7 mouse cellular contexts compared by ENCODE assay signal in genomic region chr8:61539828-61540500, GRCm38 (mm10). TPM values are rescaled to one million over a fixed set of nuclear protein-coding genes. Genes with fewer than 3 reads are reported as not detected.
DNase-seq lines count a peak whose midpoint lies in the region; ATAC-seq lines count a peak whose summit lies in the region.

No protein-coding gene starts in this region.

- H3K9me3 ChIP-seq in intestine, embryonic 14.5 days (ENCODE audit: control insufficient read depth, low read length) = no peaks in the 10 kb centered on the region
- no peaks in the 10 kb centered on the region for H3K9me3 ChIP-seq in midbrain, embryonic 11.5 days (ENCODE audit: control insufficient read depth, low read length)

- peaks cover 8% of the 10 kb centered on the region; the same call in 1 of the 2 replicates for H3K4me1 ChIP-seq in intestine, embryonic 14.5 days (replicated peaks; ENCODE audit: control insufficient read depth, insufficient read depth, low read length)
- H3K4me1 ChIP-seq in midbrain, embryonic 11.5 days (ENCODE audit: control insufficient read depth, insufficient read depth, low read length) = no peaks in the 10 kb centered on the region

- no peak overlapping the region for H3K9ac ChIP-seq in intestine, embryonic 14.5 days (ENCODE audit: low read length)
- no peak overlapping the region for H3K9ac ChIP-seq in midbrain, embryonic 11.5 days (ENCODE audit: low read length)

- peaks cover 58% of the 10 kb centered on the region for H3K36me3 ChIP-seq in intestine, embryonic 14.5 days (ENCODE audit: control insufficient read depth, insufficient read depth, low read length)
- H3K36me3 ChIP-seq in midbrain, embryonic 11.5 days (ENCODE audit: control insufficient read depth, insufficient read depth, low read length) = peaks cover 3% of the 10 kb centered on the region; the same call in 1 of the 2 replicates

- no peak overlapping the region for H3K4me2 ChIP-seq in intestine, embryonic 14.5 days (ENCODE audit: low read length)
- H3K4me2 ChIP-seq in midbrain, embryonic 11.5 days = no peak overlapping the region

- DNase-seq in adipocyte (ENCODE audit: low spot score) = peak; percentile 93
- DNase-seq in cerebellum, postnatal 36 days = peak; percentile 70 to 77
- DNase-seq in frontal cortex, postnatal 36 days (ENCODE audit: low spot score in 2 of 2) = peak; percentile 87 to 92
- DNase-seq in intestine, embryonic 14.5 days (ENCODE audit: low spot score) = peak; percentile 96
- DNase-seq in left cerebral cortex, postnatal 10 days (ENCODE audit: extremely low spot score in 1 of 2, low spot score in 2 of 2) = peak; percentile 80 to 84
- peak; percentile 100 for DNase-seq in midbrain, embryonic 11.5 days (ENCODE audit: low spot score, missing footprints)
- DNase-seq in right cerebral cortex, postnatal 4 days = peak; percentile 93

- intact Hi-C loops in left cerebral cortex, postnatal 10 days (cut with DNase I) = loop anchor here (1.0 to 10.0 kb wide), 3 partner anchors 147 to 495 kb away; no protein-coding TSS in a partner anchor

- 34% methylated on average over 7 of the region's 7 CpGs for WGBS in intestine, embryonic 14.5 days
- WGBS in midbrain, embryonic 11.5 days = 48% methylated on average over 7 of the region's 7 CpGs

- peak; percentile 62 for ATAC-seq in intestine, embryonic 14.5 days (replicated peaks; ENCODE audit: low FRiP score, low TSS enrichment, low read depth)
- ATAC-seq in midbrain, embryonic 11.5 days (ENCODE audit: low FRiP score) = peak; percentile 72

- H3K27ac ChIP-seq in intestine, embryonic 14.5 days (ENCODE audit: low read depth) = no peak overlapping the region
- H3K27ac ChIP-seq in midbrain, embryonic 11.5 days (ENCODE audit: low read depth, low read length) = no peak overlapping the region

- no peaks in the 10 kb centered on the region for H3K27me3 ChIP-seq in intestine, embryonic 14.5 days (replicated peaks; ENCODE audit: control insufficient read depth, insufficient read depth, low read length)
- no peaks in the 10 kb centered on the region for H3K27me3 ChIP-seq in midbrain, embryonic 11.5 days (ENCODE audit: control insufficient read depth, insufficient read depth, low read length)

- no peak overlapping the region for H3K4me3 ChIP-seq in intestine, embryonic 14.5 days (ENCODE audit: low read depth, low read length)
- no peak overlapping the region for H3K4me3 ChIP-seq in midbrain, embryonic 11.5 days (ENCODE audit: low read depth, low read length)

RNA-seq across cellular contexts. Expression of gene Cbr4, which starts 52.4 kb away (rescaled TPM):
- 31.1 and 34.2 TPM in 2 replicates for polyA plus RNA-seq in intestine, embryonic 14.5 days (2014; fragmentation: Nextera tagmentation; extraction: Ambion mirVana)
- total RNA-seq in left cerebral cortex, postnatal 10 days (2021) = 10 to 100 TPM; 19.5 to 19.8 TPM
- polyA plus RNA-seq in midbrain, embryonic 11.5 days (2014; fragmentation: Nextera tagmentation; extraction: Ambion mirVana) = 27.0 and 27.1 TPM in 2 replicates
